Mouse (Mus musculus) liver, embryonic 14.5 days (tissue): ENCODE results near the gene Jsrp1.

Experiments used
- CTCF ChIP-seq: IDR thresholded peaks from 2 replicates; pipeline ENCODE4 v1.5.1; 2016; ENCODE audit warnings: antibody characterized with exemption, low read depth, control low read depth
- EP300 ChIP-seq: IDR thresholded peaks from 2 replicates; pipeline ENCODE4 v1.6.1; 2016; ENCODE audit warnings: antibody characterized with exemption, low read depth

DNA sequence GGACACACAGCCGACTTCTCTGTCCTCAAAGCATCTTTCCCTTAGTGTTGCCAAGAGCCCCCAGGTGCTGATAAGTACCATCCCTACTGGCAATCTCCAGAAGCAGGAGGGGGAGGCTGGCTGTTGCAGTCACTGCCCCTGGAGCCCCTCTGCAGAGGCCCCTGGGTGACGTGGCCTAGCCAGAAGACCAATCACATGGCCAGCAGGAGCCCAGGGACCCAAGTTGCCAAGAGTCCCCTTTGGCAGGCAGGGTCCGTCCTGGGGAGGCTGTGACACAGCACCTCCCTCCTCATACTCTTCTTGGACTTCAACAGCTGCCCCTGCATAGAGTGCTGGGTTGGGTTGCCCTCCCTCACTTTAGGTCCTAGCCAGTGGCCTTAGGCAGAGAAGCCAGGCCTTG, 10.3 kb downstream of the Jsrp1 start:
- TF ChIP-seq EP300 (no peak), CTCF (no peak)
